Mouse (Mus musculus): ENCODE measurements around the gene Guf1. TPM values are rescaled to one million over a fixed set of nuclear protein-coding genes. Genes with fewer than 3 reads are reported as not detected.

Gene Guf1
- total RNA-seq, 1 experiment, result 17.5 TPM

- Histone ChIP-seq H3K4me3 (ENCODE audit: insufficient read depth in 1 of 2, low read depth in 1 of 2, low read length in 2 of 2, poor library complexity in 1 of 2, severe bottlenecking in 1 of 2) (no peak overlapping the region), H3K27ac (ENCODE audit: insufficient read depth, low read depth, low read length, poor library complexity, severe bottlenecking) (no peak overlapping the region), H3K36me3 (ENCODE audit: control insufficient read depth, insufficient read depth, low read length, poor library complexity, severe bottlenecking) (no peaks in the 10 kb centered on the region), H3K9me3 (ENCODE audit: control insufficient read depth, insufficient read depth, low read depth, low read length) (no peaks in the 10 kb centered on the region), H3K4me1 (ENCODE audit: control insufficient read depth in 2 of 2, insufficient read depth in 2 of 2, low read length in 2 of 2, poor library complexity in 1 of 2) (no peaks in the 10 kb centered on the region), H3K9ac (ENCODE audit: insufficient read depth, low read depth, low read length, poor library complexity, severe bottlenecking) (no peak overlapping the region)
- TF ChIP-seq HCFC1 (IDR thresholded peaks at IDR 0.05; ENCODE audit: borderline replicate concordance, insufficient read depth, low read length), result no peak
- no peak for TF ChIP-seq ZNF384 (IDR thresholded peaks at IDR 0.05; ENCODE audit: low read depth, low read length)
- TF ChIP-seq MAFK (IDR thresholded peaks at IDR 0.05; ENCODE audit: insufficient read depth, low read depth, low read length), result no peak
- no peak for TF ChIP-seq ZC3H11A (IDR thresholded peaks at IDR 0.05; ENCODE audit: borderline replicate concordance, low read depth, low read length)
- TF ChIP-seq CHD2 (IDR thresholded peaks at IDR 0.05; ENCODE audit: low read depth, low read length), result no peak
- in situ Hi-C loops (cut with MboI; ENCODE audit: low sequenced_read_pairs in 2 of 2, unreplicated experiment in 2 of 2), result no loop called here
- no peak for DNase-seq (ENCODE audit: low read depth, low spot score)
Measured at GRCm38 (mm10) chr5:69520661-69521278, 36.0 kb upstream of the Guf1 start.

- Histone ChIP-seq H3K36me3 (ENCODE audit: control insufficient read depth, insufficient read depth, low read length, poor library complexity, severe bottlenecking) (no peaks in the 10 kb centered on the region), H3K9ac (ENCODE audit: insufficient read depth, low read depth, low read length, poor library complexity, severe bottlenecking) (no peak overlapping the region), H3K9me3 (ENCODE audit: control insufficient read depth, insufficient read depth, low read depth, low read length) (no peaks in the 10 kb centered on the region), H3K4me3 (ENCODE audit: insufficient read depth in 1 of 2, low read depth in 1 of 2, low read length in 2 of 2, poor library complexity in 1 of 2, severe bottlenecking in 1 of 2) (no peak overlapping the region), H3K4me1 (ENCODE audit: control insufficient read depth in 2 of 2, insufficient read depth in 2 of 2, low read length in 2 of 2, poor library complexity in 1 of 2) (no peaks in the 10 kb centered on the region), H3K27ac (ENCODE audit: insufficient read depth, low read depth, low read length, poor library complexity, severe bottlenecking) (no peak overlapping the region)
- no peak for TF ChIP-seq CHD2 (IDR thresholded peaks at IDR 0.05; ENCODE audit: low read depth, low read length)
- in situ Hi-C loops (cut with MboI; ENCODE audit: low sequenced_read_pairs in 2 of 2, unreplicated experiment in 2 of 2), result no loop called here
- DNase-seq (ENCODE audit: low read depth, low spot score), result no peak
Measured at GRCm38 (mm10) chr5:69522064-69522463, 34.7 kb upstream of the Guf1 start.

GRCm38 (mm10) chr5:69523944-69524343 lies 32.8 kb upstream of the Guf1 start:
- H3K4me3 ChIP-seq (ENCODE audit: insufficient read depth in 1 of 2, low read depth in 1 of 2, low read length in 2 of 2, poor library complexity in 1 of 2, severe bottlenecking in 1 of 2), result no peak overlapping the region
- no peaks in the 10 kb centered on the region for H3K36me3 ChIP-seq (ENCODE audit: control insufficient read depth, insufficient read depth, low read length, poor library complexity, severe bottlenecking)
- in situ Hi-C loops (cut with MboI; ENCODE audit: low sequenced_read_pairs in 2 of 2, unreplicated experiment in 2 of 2), result no loop called here
- no peak overlapping the region for H3K9ac ChIP-seq (ENCODE audit: insufficient read depth, low read depth, low read length, poor library complexity, severe bottlenecking)
- H3K4me1 ChIP-seq (ENCODE audit: control insufficient read depth in 2 of 2, insufficient read depth in 2 of 2, low read length in 2 of 2, poor library complexity in 1 of 2), result no peaks in the 10 kb centered on the region
- DNase-seq (ENCODE audit: low read depth, low spot score), result no peak
- no peaks in the 10 kb centered on the region for H3K9me3 ChIP-seq (ENCODE audit: control insufficient read depth, insufficient read depth, low read depth, low read length)
- H3K27ac ChIP-seq (ENCODE audit: insufficient read depth, low read depth, low read length, poor library complexity, severe bottlenecking), result no peak overlapping the region
- TF ChIP-seq HCFC1 (IDR thresholded peaks at IDR 0.05; ENCODE audit: borderline replicate concordance, insufficient read depth, low read length) (no peak), CHD2 (IDR thresholded peaks at IDR 0.05; ENCODE audit: low read depth, low read length) (no peak), ZC3H11A (IDR thresholded peaks at IDR 0.05; ENCODE audit: borderline replicate concordance, low read depth, low read length) (no peak), ZNF384 (IDR thresholded peaks at IDR 0.05; ENCODE audit: low read depth, low read length) (no peak), MAFK (IDR thresholded peaks at IDR 0.05; ENCODE audit: insufficient read depth, low read depth, low read length) (no peak)

GRCm38 (mm10) chr5:69541680-69542079 lies 15.0 kb upstream of the Guf1 start:
- no peak overlapping the region for H3K9ac ChIP-seq (ENCODE audit: insufficient read depth, low read depth, low read length, poor library complexity, severe bottlenecking)
- H3K4me3 ChIP-seq (ENCODE audit: insufficient read depth in 1 of 2, low read depth in 1 of 2, low read length in 2 of 2, poor library complexity in 1 of 2, severe bottlenecking in 1 of 2), result no peak overlapping the region
- no peak for DNase-seq (ENCODE audit: low read depth, low spot score)
- TF ChIP-seq MAFK (IDR thresholded peaks at IDR 0.05; ENCODE audit: insufficient read depth, low read depth, low read length) (no peak), CHD2 (IDR thresholded peaks at IDR 0.05; ENCODE audit: low read depth, low read length) (no peak), ZNF384 (IDR thresholded peaks at IDR 0.05; ENCODE audit: low read depth, low read length) (no peak), HCFC1 (IDR thresholded peaks at IDR 0.05; ENCODE audit: borderline replicate concordance, insufficient read depth, low read length) (no peak), ZC3H11A (IDR thresholded peaks at IDR 0.05; ENCODE audit: borderline replicate concordance, low read depth, low read length) (no peak)
- H3K4me1 ChIP-seq (ENCODE audit: control insufficient read depth in 2 of 2, insufficient read depth in 2 of 2, low read length in 2 of 2, poor library complexity in 1 of 2), result no peaks in the 10 kb centered on the region
- in situ Hi-C loops (cut with MboI; ENCODE audit: low sequenced_read_pairs in 2 of 2, unreplicated experiment in 2 of 2), result no loop called here
- H3K27ac ChIP-seq (ENCODE audit: insufficient read depth, low read depth, low read length, poor library complexity, severe bottlenecking), result no peak overlapping the region
- H3K9me3 ChIP-seq (ENCODE audit: control insufficient read depth, insufficient read depth, low read depth, low read length), result no peaks in the 10 kb centered on the region
- H3K36me3 ChIP-seq (ENCODE audit: control insufficient read depth, insufficient read depth, low read length, poor library complexity, severe bottlenecking), result no peaks in the 10 kb centered on the region

GRCm38 (mm10) chr5:69542489-69542888 lies 14.2 kb upstream of the Guf1 start, which contains the start of gene Yipf7:
Gene Yipf7, minus strand, starts transcription at chr5:69542648.
- H3K27ac ChIP-seq (ENCODE audit: insufficient read depth, low read depth, low read length, poor library complexity, severe bottlenecking), result no peak within 1 kb of the TSS
- H3K4me1 ChIP-seq (ENCODE audit: control insufficient read depth in 2 of 2, insufficient read depth in 2 of 2, low read length in 2 of 2, poor library complexity in 1 of 2), result no peaks in the 10 kb centered on the region
- H3K36me3 ChIP-seq (ENCODE audit: control insufficient read depth, insufficient read depth, low read length, poor library complexity, severe bottlenecking), result no peaks in the 10 kb centered on the region
- H3K9me3 ChIP-seq (ENCODE audit: control insufficient read depth, insufficient read depth, low read depth, low read length), result no peaks in the 10 kb centered on the region
- H3K9ac ChIP-seq (ENCODE audit: insufficient read depth, low read depth, low read length, poor library complexity, severe bottlenecking), result no peak within 1 kb of the TSS
- DNase-seq (ENCODE audit: low read depth, low spot score), result no peak
- in situ Hi-C loops (cut with MboI; ENCODE audit: low sequenced_read_pairs in 2 of 2, unreplicated experiment in 2 of 2), result no loop called here
- H3K4me3 ChIP-seq (ENCODE audit: insufficient read depth in 1 of 2, low read depth in 1 of 2, low read length in 2 of 2, poor library complexity in 1 of 2, severe bottlenecking in 1 of 2), result no peak within 1 kb of the TSS
- TF ChIP-seq ZC3H11A (IDR thresholded peaks at IDR 0.05; ENCODE audit: borderline replicate concordance, low read depth, low read length) (no peak), HCFC1 (IDR thresholded peaks at IDR 0.05; ENCODE audit: borderline replicate concordance, insufficient read depth, low read length) (no peak), CHD2 (IDR thresholded peaks at IDR 0.05; ENCODE audit: low read depth, low read length) (no peak), MAFK (IDR thresholded peaks at IDR 0.05; ENCODE audit: insufficient read depth, low read depth, low read length) (no peak), ZNF384 (IDR thresholded peaks at IDR 0.05; ENCODE audit: low read depth, low read length) (no peak)

All from ES-E14 (cell line).